Mouse (Mus musculus) heart, embryonic 15.5 days (tissue): ENCODE data around the gene Dpep2nb. TPM values are rescaled to one million over a fixed set of nuclear protein-coding genes. Genes with fewer than 3 reads are reported as not detected.

ENCODE experiments used
- ATAC-seq: fragments of 200-750 bp; cut with Nextera tagmentation; replicated peaks from 2 replicates; pipeline ENCODE4 v1.8.0; 2017; ENCODE audit warnings: low read depth, moderate TSS enrichment; ENCODE audit not compliant: insufficient number of reproducible peaks, insufficient read depth, low FRiP score
- H3K27ac ChIP-seq: fragments of 300-500 bp; sonication (generic); 2 replicates; pipeline ENCODE4 v1.5.1; 2015; ENCODE audit warnings: mild to moderate bottlenecking, inconsistent platforms
- H3K27me3 ChIP-seq: fragments of 300-500 bp; sonication (generic); 2 replicates; pipeline ENCODE4 v1.6.1; 2015; ENCODE audit warnings: inconsistent platforms
- H3K36me3 ChIP-seq: fragments of 300-500 bp; sonication (generic); 2 replicates; pipeline ENCODE4 v1.6.1; 2015; ENCODE audit warnings: mild to moderate bottlenecking, inconsistent platforms
- H3K4me1 ChIP-seq: fragments of 300-500 bp; sonication (generic); replicated peaks from 2 replicates; pipeline ENCODE4 v1.6.1; 2015; ENCODE audit warnings: inconsistent platforms
- H3K4me2 ChIP-seq: fragments of 300-500 bp; sonication (generic); 2 replicates; pipeline ENCODE4 v1.6.1; 2015; ENCODE audit warnings: inconsistent platforms, mild to moderate bottlenecking, moderate library complexity
- H3K4me3 ChIP-seq: fragments of 300-500 bp; sonication (generic); 2 replicates; pipeline ENCODE4 v1.5.1; 2015; ENCODE audit warnings: mild to moderate bottlenecking, inconsistent platforms
- H3K9ac ChIP-seq: fragments of 300-500 bp; sonication (generic); 2 replicates; pipeline ENCODE4 v1.6.1; 2015; ENCODE audit warnings: mild to moderate bottlenecking, inconsistent platforms
- H3K9me3 ChIP-seq: fragments of 300-500 bp; sonication (generic); replicated peaks from 2 replicates; pipeline ENCODE4 v1.6.1; 2016; ENCODE audit warnings: inconsistent platforms
- WGBS: fragments of 180-500 bp; shearing (Covaris S2); methylation state at CpG from one replicate; pipeline ENCODE4 v1.1.7; 2015; ENCODE audit warnings: mixed read lengths; 5-methylcytosine and 5-hydroxymethylcytosine counted together
- polyA plus RNA-seq: library from polyadenylated mRNA; unstranded; fragments of >200 nt; fragmentation: Nextera tagmentation; extraction: Ambion mirVana; gene quantifications from 2 replicates; pipeline ENCODE4 v1.2.1, GENCODE M21; 2015

The Dpep2nb gene
- polyA plus RNA-seq, 1 experiment from 2014 or later: not detected

DNA sequence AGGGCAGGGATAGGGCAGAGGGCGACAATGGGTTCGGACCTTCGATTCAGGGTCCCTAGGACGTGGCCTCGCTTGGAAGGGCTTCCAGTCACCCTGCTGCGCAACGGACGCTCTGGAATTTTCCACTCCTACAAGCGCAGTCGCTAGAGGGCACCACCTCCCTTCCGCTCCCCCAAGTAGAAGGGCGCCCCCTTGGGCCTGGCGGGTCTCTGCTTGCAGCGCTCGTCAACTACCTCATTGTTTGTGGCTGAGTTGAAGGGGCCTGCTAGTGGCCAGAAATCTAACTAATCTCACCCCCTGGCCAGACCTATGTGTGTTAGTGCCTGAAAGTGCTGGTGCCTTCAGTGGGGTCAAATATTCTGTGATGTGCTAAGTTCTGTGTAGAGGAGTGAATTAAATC lies 26.4 kb downstream of the Dpep2nb start, which contains the start of gene Dpep3:
Dpep3 (minus strand) TSS at position 105 of the 400 bp plus-strand sequence.
- H3K9me3 ChIP-seq: no peaks in the 10 kb centered on the region
- H3K4me3 ChIP-seq: no peak within 1 kb of the TSS
- H3K4me2 ChIP-seq: no peak within 1 kb of the TSS
- H3K4me1 ChIP-seq: no peaks in the 10 kb centered on the region
- H3K9ac ChIP-seq: no peak within 1 kb of the TSS
- ATAC-seq: no peak
- H3K27me3 ChIP-seq: no peaks in the 10 kb centered on the region
- no peak within 1 kb of the TSS for H3K27ac ChIP-seq
- 89% methylated on average over 15 of the region's 15 CpGs for WGBS
- no peaks in the 10 kb centered on the region for H3K36me3 ChIP-seq

DNA sequence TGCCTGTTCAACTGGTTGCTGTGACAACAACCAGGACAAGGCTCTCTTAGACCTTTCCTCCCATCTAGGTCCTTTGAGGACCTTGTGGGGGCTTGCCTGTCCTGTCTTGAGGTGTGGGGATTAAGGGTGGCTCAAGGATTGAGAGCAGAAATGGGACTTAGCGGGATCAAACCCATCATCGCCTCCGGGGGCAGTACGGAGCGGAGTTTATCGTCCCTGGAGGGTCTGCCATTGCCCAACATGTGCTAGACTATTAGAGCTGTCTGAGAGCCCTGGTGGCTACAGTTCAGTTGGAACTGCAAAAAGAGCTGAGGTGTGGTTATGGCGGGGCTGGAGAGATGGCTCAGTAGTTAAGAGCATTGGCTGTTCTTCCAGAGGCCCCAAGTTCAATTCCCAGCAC lies 30.4 kb downstream of the Dpep2nb start:
- Histone ChIP-seq H3K4me3 (no peak overlapping the region), H3K36me3 (no peaks in the 10 kb centered on the region), H3K27ac (no peak overlapping the region), H3K4me2 (no peak overlapping the region), H3K27me3 (no peaks in the 10 kb centered on the region), H3K4me1 (no peaks in the 10 kb centered on the region), H3K9me3 (no peaks in the 10 kb centered on the region), H3K9ac (no peak overlapping the region)
- 62% methylated on average over 7 of the region's 7 CpGs for WGBS
- ATAC-seq: no peak

- H3K4me3 ChIP-seq: no peak overlapping the region
These were observed 34.6 kb downstream of the Dpep2nb start for GRCm38 (mm10) chr8:105971019-105971720.

GRCm38 (mm10) chr8:105969367-105969766 lies 36.4 kb downstream of the Dpep2nb start:
- no peak for ATAC-seq
- no peak overlapping the region for H3K4me2 ChIP-seq
- no peaks in the 10 kb centered on the region for H3K27me3 ChIP-seq
- no peak overlapping the region for H3K9ac ChIP-seq
- peaks cover 28% of the 10 kb centered on the region for H3K4me1 ChIP-seq
- 70% methylated on average over 1 of the region's 1 CpGs for WGBS
- H3K36me3 ChIP-seq: no peaks in the 10 kb centered on the region
- H3K9me3 ChIP-seq: no peaks in the 10 kb centered on the region
- H3K4me3 ChIP-seq: no peak overlapping the region
- H3K27ac ChIP-seq: no peak overlapping the region

More at GRCm38 (mm10) chr8:105971019-105971720, 34.6 kb downstream of the Dpep2nb start:
- Histone ChIP-seq H3K4me2 (no peak overlapping the region), H3K9me3 (no peaks in the 10 kb centered on the region), H3K9ac (no peak overlapping the region), H3K4me1 (peaks cover 18% of the 10 kb centered on the region), H3K27ac (no peak overlapping the region), H3K27me3 (no peaks in the 10 kb centered on the region), H3K36me3 (no peaks in the 10 kb centered on the region)
- WGBS: 73% methylated on average over 8 of the region's 8 CpGs
- ATAC-seq: no peak

DNA sequence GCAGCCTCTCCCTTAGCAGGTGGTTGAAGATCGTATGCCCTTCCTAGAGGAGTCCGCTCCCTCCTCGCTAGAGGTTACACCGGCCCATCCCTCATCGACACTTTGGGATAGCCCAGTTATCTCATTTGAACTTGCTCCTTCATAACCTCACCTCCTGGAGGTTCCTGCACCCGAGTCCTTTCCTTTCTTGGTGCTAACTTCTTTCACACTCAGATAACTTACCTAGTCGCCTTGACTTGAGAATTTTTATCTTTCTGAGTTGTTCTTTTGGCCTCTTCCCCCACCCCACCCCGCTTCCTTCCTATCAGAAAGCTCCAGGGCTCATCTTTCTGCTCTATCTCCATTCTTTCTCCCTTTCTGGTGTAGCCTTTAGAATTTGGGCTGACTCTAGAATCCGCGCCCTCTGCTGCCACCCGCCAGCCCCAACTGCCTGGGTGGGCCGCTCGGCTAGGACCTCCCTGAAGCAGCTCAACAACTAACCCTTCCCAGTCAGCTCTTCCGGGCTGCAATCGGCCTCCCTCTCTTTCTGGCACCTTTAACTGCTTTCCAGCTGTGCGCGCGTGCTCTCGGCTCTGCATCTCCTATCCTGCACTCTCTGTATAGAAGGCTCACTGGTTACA lies 39.0 kb downstream of the Dpep2nb start:
- no peaks in the 10 kb centered on the region for H3K27me3 ChIP-seq
- peak overlapping the region; percentile 95 for H3K27ac ChIP-seq
- H3K9ac ChIP-seq: peak overlapping the region; percentile 2; the same call in 1 of the 2 replicates
- no peak for ATAC-seq
- H3K36me3 ChIP-seq: no peaks in the 10 kb centered on the region
- H3K9me3 ChIP-seq: no peaks in the 10 kb centered on the region
- H3K4me3 ChIP-seq: peak overlapping the region; percentile 88
- peaks cover 46% of the 10 kb centered on the region for H3K4me1 ChIP-seq
- 9% methylated on average over 19 of the region's 19 CpGs for WGBS
- peak overlapping the region; percentile 76 for H3K4me2 ChIP-seq

DNA sequence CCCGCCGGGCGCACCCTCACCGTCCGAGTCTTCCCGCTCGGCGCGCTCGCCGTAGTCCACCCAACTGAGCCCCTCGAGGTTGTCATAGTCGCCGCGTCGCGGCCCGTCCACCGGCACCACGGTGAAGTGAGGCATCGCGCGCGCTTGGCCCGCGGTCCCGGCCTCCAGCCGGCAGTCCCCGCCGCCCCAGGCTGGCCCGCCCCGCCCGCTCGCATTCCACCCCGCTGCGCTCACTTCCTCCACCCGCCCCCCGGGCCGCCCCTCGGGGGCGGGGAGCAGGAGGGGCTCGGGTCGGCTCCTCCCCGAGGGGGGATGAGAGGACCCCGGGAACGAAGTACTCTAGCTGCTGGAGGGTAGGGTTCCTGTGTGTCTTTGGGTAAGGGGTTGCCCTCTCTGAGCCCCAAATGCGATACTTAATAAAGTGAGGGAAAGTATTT lies 39.9 kb downstream of the Dpep2nb start, which contains the start of gene Slc12a4:
Slc12a4 (minus strand) TSS at position 193 of the 437 bp plus-strand sequence.
- peak within 1 kb of the TSS; percentile 88 for H3K4me3 ChIP-seq
- peak within 1 kb of the TSS; percentile 94 for H3K9ac ChIP-seq
- H3K4me2 ChIP-seq: peak within 1 kb of the TSS; percentile 76
- H3K27ac ChIP-seq: peak within 1 kb of the TSS; percentile 95
- ATAC-seq: peak; percentile 89
- under 1% methylated on average over 41 of the region's 47 CpGs for whole genome bisulfite sequencing
- H3K4me1 ChIP-seq: peaks cover 54% of the 10 kb centered on the region
- no peaks in the 10 kb centered on the region for H3K9me3 ChIP-seq
- H3K27me3 ChIP-seq: no peaks in the 10 kb centered on the region
- H3K36me3 ChIP-seq: no peaks in the 10 kb centered on the region

DNA sequence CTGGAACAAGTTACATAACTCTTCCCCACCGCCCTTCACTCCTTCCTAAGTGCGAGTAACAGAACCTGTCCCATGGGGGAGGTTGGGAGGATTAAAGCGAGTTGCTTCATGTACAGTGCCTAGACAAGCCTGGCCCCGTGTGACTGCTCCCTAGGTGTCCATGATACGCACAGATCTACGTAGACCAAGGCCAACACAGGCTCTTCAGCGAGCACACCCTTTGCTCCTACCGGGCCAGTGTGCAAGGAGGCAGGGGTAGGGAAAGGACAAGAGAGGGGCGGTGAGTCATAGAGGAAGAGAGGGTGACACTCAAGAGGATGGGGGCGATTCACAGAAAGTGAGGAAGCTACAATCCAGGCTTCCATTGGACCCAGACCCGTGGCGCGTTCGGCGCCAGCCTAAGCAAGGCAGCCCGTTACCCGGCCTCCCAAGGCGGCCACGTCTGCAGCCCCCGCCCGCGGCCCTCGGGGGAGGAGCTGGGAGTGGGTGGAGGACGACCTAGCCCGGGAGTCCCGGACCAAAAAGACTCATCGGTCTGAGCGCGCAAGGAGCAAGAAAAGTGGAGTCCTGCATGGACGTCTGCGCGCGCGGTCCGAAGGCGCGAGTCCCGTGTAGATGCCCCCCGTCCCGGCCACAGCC lies 40.4 kb downstream of the Dpep2nb start:
- H3K27ac ChIP-seq: peak overlapping the region; percentile 95
- peak overlapping the region; percentile 76 for H3K4me2 ChIP-seq
- H3K36me3 ChIP-seq: 0 out of 2 replicates have a peak, but pooled peaks cover 2% of the 10 kb centered on the region
- peaks cover 56% of the 10 kb centered on the region for H3K4me1 ChIP-seq
- no peaks in the 10 kb centered on the region for H3K27me3 ChIP-seq
- peak overlapping the region; percentile 88 for H3K4me3 ChIP-seq
- WGBS: 1% methylated on average over 40 of the region's 40 CpGs
- H3K9me3 ChIP-seq: no peaks in the 10 kb centered on the region
- H3K9ac ChIP-seq: peak overlapping the region; percentile 94
- ATAC-seq: peak; percentile 59

GRCm38 (mm10) chr8:105964506-105965265 lies 41.1 kb downstream of the Dpep2nb start:
- WGBS: 40% methylated on average over 12 of the region's 12 CpGs

DNA sequence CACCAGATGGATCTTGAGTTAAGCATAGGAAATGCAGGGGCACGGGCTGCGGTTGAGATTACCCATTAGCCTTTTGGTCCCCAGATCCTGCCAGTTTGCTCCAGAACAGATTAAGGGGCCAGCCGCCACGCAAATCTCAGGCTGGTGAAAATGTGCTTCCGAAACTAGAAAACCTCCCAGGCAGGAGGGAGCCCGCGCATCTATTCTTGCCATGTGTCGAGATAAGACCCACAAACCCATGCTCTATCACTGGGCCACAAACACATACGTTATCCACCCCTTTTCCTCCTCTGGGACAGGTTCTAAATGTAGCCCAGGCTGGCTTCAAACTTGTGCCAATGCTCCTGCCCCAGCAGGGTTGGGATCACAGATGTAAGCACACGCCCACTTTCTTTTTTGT lies 44.2 kb downstream of the Dpep2nb start:
- peaks cover 72% of the 10 kb centered on the region for H3K4me1 ChIP-seq
- no peak overlapping the region for H3K27ac ChIP-seq
- no peaks in the 10 kb centered on the region for H3K27me3 ChIP-seq
- no peak overlapping the region for H3K4me2 ChIP-seq
- H3K9me3 ChIP-seq: no peaks in the 10 kb centered on the region
- no peak overlapping the region for H3K4me3 ChIP-seq
- H3K36me3 ChIP-seq: peaks cover 22% of the 10 kb centered on the region
- WGBS: 66% methylated on average over 10 of the region's 10 CpGs
- no peak overlapping the region for H3K9ac ChIP-seq
- ATAC-seq: no peak

More at GRCm38 (mm10) chr8:105964506-105965265, 41.1 kb downstream of the Dpep2nb start:
- Histone ChIP-seq H3K36me3 (0 out of 2 replicates have a peak, but pooled peaks cover 9% of the 10 kb centered on the region), H3K27me3 (no peaks in the 10 kb centered on the region), H3K9ac (peak overlapping the region; percentile 94), H3K4me2 (peak overlapping the region; percentile 76), H3K4me3 (peak overlapping the region; percentile 88), H3K27ac (peak overlapping the region; percentile 95), H3K4me1 (peaks cover 63% of the 10 kb centered on the region), H3K9me3 (no peaks in the 10 kb centered on the region)
- no peak for ATAC-seq

DNA sequence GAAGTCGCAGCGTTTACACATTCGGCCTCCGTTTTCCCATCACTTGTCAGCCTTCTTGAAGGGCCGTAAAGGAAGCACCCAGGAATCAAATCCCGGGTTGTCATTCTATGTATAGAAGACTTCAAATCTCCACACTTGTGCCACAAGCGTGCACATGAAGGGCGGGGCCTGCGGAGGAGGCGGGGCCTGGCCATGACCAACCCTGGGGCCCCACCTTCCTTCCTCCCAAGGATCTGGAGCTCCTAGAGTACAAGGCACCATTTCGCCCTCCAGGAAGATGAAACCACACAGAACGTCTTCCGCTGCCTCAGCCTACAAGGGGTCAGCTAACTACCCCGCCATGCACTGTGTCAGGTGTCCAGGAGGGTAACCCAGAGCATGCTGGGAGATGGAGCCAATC lies 44.7 kb downstream of the Dpep2nb start:
- WGBS: 78% methylated on average over 14 of the region's 14 CpGs
- Histone ChIP-seq H3K9me3 (no peaks in the 10 kb centered on the region), H3K27ac (no peak overlapping the region), H3K36me3 (peaks cover 24% of the 10 kb centered on the region), H3K4me3 (no peak overlapping the region), H3K4me1 (peaks cover 71% of the 10 kb centered on the region), H3K4me2 (no peak overlapping the region), H3K9ac (no peak overlapping the region), H3K27me3 (no peaks in the 10 kb centered on the region)
- ATAC-seq: no peak

DNA sequence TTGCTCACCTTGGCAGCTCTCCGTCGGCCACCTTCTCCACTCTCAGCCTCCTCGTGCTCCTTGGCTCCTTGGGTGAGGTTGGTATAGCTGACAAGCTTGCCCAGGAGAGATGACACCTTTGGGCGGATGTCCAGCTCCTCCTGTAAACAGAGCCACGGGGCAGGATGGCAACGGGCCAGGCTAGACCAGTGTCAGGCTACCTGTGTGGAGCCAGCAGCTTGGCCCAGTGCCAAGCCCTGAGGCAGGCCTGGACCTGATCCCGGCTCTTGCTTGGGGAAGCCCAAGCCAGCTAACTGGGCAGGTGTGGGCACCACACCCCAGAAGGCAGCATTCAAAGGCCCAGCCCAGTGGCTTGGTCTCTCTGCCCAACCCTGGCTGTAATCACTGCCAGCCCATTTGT lies 46.4 kb downstream of the Dpep2nb start:
- Histone ChIP-seq H3K4me2 (no peak overlapping the region), H3K27me3 (no peaks in the 10 kb centered on the region), H3K4me1 (peaks cover 61% of the 10 kb centered on the region), H3K4me3 (no peak overlapping the region), H3K9me3 (no peaks in the 10 kb centered on the region), H3K36me3 (peaks cover 39% of the 10 kb centered on the region), H3K27ac (no peak overlapping the region), H3K9ac (no peak overlapping the region)
- ATAC-seq: no peak
- 65% methylated on average over 7 of the region's 7 CpGs for WGBS
